Mouse (Mus musculus) adrenal gland, postnatal 4 days (tissue): Measurements from ENCODE around the gene Ankmy1. TPM values are rescaled to one million over a fixed set of nuclear protein-coding genes. Genes with fewer than 3 reads are reported as not detected.

Source experiments
- DNase-seq, 2 experiments: peaks; one replicate each; pipeline ENCODE4 v3.0.0; 2021 to 2022; ENCODE audit warnings: low spot score in 2 of 2, mixed read lengths in 2 of 2
- microRNA-seq: library from miRNA; unstranded; fragments of <30 nt; microRNA quantifications from one replicate; pipeline ENCODE4 v1.2.0, GENCODE M21; 2021
- total RNA-seq, 2 experiments: library from RNA; stranded (reverse); gene quantifications; 2 replicates each; pipeline ENCODE4 v1.2.3; 2021

Ankmy1 gene
- total RNA-seq, 2 experiments from 2014 or later: 1.2 TPM

- peak; percentile 41 to 55 for DNase-seq
These were observed 71.3 kb downstream of the Ankmy1 start, which contains the start of gene Gpc1 for GRCm38 (mm10) chr1:92831188-92832001. Gene Gpc1 (plus strand): TSS chr1:92831645.

GRCm38 (mm10) chr1:92830626-92831187 is 72.0 kb downstream of the Ankmy1 start:
- no peak for DNase-seq

- no peak for DNase-seq
These were observed 86.9 kb downstream of the Ankmy1 start for GRCm38 (mm10) chr1:92815756-92816294.

- DNase-seq: no peak
These were observed 87.6 kb downstream of the Ankmy1 start for GRCm38 (mm10) chr1:92815100-92815499.

GRCm38 (mm10) chr1:92814319-92814718 is 88.4 kb downstream of the Ankmy1 start:
- DNase-seq: no peak

Small RNAs within 50 kb of the gene (microRNA-seq; reads per million reads assigned to microRNA genes)
- 2,166 reads per million, percentile 85 among the genes with 10 or more reads in this experiment for gene Mir149

Other genes with a start within 250 kb of the Ankmy1 start
- gene Gpc1, start 71.3 kb downstream of the Ankmy1 start, total RNA-seq: 10 to 100 TPM; 71.4 to 73.2 TPM
- 10 to 100 TPM; 11.6 to 13.2 TPM for gene Dusp28, start 4.1 kb upstream of the Ankmy1 start, total RNA-seq
- 10 to 100 TPM; 74.3 to 74.6 TPM for gene Rnpepl1, start 7.9 kb upstream of the Ankmy1 start, total RNA-seq
- gene Capn10, start 31.5 kb upstream of the Ankmy1 start, total RNA-seq: 10 to 100 TPM; 32.5 to 34.7 TPM
- under 1 TPM; 0.62 to 0.76 TPM for gene Gpr35, start 48.0 kb upstream of the Ankmy1 start, total RNA-seq
- gene Aqp12, start 103.4 kb upstream of the Ankmy1 start, total RNA-seq: 1 to 10 TPM in 1 of 2 experiments, not detected in 1; 4.7 TPM
- gene Kif1a, start 199.0 kb upstream of the Ankmy1 start, total RNA-seq: 10 to 100 TPM; 36.0 to 45.0 TPM
- gene Agxt, start 232.3 kb upstream of the Ankmy1 start, total RNA-seq: 10 to 100 TPM in 1 of 2 experiments, under 1 TPM in 1; 0.70 to 18.8 TPM